Mouse (Mus musculus) heart, postnatal 14 days (tissue): ENCODE data around the gene S100a5. TPM values are rescaled to one million over a fixed set of nuclear protein-coding genes. Genes with fewer than 3 reads are reported as not detected.

Experiments
- DNase-seq, 2 experiments: peaks; one replicate each; pipeline ENCODE4 v3.0.0; 2021 to 2022
- intact Hi-C: fragments of 180-260 bp; cut with DNase I; formaldehyde crosslinking; loops from one replicate; pipeline ENCODE4 v1.15.1; 2025
- total RNA-seq, 2 experiments: library from RNA; stranded (reverse); gene quantifications; 2 replicates each; pipeline ENCODE4 v1.2.3; 2021

S100a5 gene
- total RNA-seq, 2 experiments from 2014 or later: not detected

- DNase-seq: no peak
- intact Hi-C loops: loop anchor here (5.0 to 10.0 kb wide), 2 partner anchors 48 to 245 kb away; no protein-coding TSS in a partner anchor
Measured at GRCm38 (mm10) chr3:90659364-90660044, 51.2 kb downstream of the S100a5 start.

Other genes starting within 250 kb of the S100a5 start
- gene Slc27a3, start 218.6 kb upstream of the S100a5 start, total RNA-seq: 1 to 10 TPM; 1.9 to 2.6 TPM
- 10 to 100 TPM; 26.4 to 27.2 TPM for gene Ints3, start 174.9 kb upstream of the S100a5 start, total RNA-seq
- gene Npr1, start 142.7 kb upstream of the S100a5 start, total RNA-seq: 10 to 100 TPM; 25.8 to 33.1 TPM
- gene Ilf2, start 132.4 kb upstream of the S100a5 start, total RNA-seq: 10 to 100 TPM; 35.3 to 39.2 TPM
- gene Snapin, start 117.5 kb upstream of the S100a5 start, total RNA-seq: 10 to 100 TPM; 51.3 to 52.6 TPM
- 100 to 1,000 TPM; 101 to 123 TPM for gene Chtop, start 99.0 kb upstream of the S100a5 start, total RNA-seq
- 100 to 1,000 TPM; 516 to 570 TPM for gene S100a1, start 94.1 kb upstream of the S100a5 start, total RNA-seq
- 10 to 100 TPM; 29.1 to 29.8 TPM for gene S100a13, start 94.1 kb upstream of the S100a5 start, total RNA-seq
- gene S100a14, start 81.7 kb upstream of the S100a5 start, total RNA-seq: 1 to 10 TPM in 1 of 2 experiments, under 1 TPM in 1; 0.74 to 1.7 TPM
- 10 to 100 TPM; 77.3 to 86.0 TPM for gene S100a16, start 71.3 kb upstream of the S100a5 start, total RNA-seq
- gene S100a3, start 47.9 kb upstream of the S100a5 start, total RNA-seq: not detected
- gene S100a2, start 18.3 kb upstream of the S100a5 start, total RNA-seq: not detected
- gene Gm42674, start 6.6 kb upstream of the S100a5 start, total RNA-seq: not detected
- 10 to 100 TPM; 12.2 to 14.3 TPM for gene S100a4, start 4.8 kb upstream of the S100a5 start, total RNA-seq
- 10 to 100 TPM; 62.2 to 71.0 TPM for gene S100a6, start 4.4 kb downstream of the S100a5 start, total RNA-seq
- gene S100a7a, start 45.5 kb downstream of the S100a5 start, total RNA-seq: under 1 TPM in 1 of 2 experiments, not detected in 1; 0.17 TPM
- 1 to 10 TPM; 2.6 to 2.8 TPM for gene S100a8, start 60.5 kb downstream of the S100a5 start, total RNA-seq
- gene S100a9, start 87.2 kb downstream of the S100a5 start, total RNA-seq: 1 to 10 TPM; 3.7 to 5.4 TPM
- gene Pglyrp4, start 118.4 kb downstream of the S100a5 start, total RNA-seq: not detected
- not detected for gene Gm5849, start 169.4 kb downstream of the S100a5 start, total RNA-seq